Mouse (Mus musculus) kidney, postnatal 4 days (tissue): ENCODE data around the gene Polr3a.

ENCODE experiments used
- DNase-seq, 2 experiments: peaks; one replicate each; pipeline ENCODE4 v3.0.0; 2021; ENCODE audit warnings: mixed read lengths in 2 of 2

Polr3a gene

DNA sequence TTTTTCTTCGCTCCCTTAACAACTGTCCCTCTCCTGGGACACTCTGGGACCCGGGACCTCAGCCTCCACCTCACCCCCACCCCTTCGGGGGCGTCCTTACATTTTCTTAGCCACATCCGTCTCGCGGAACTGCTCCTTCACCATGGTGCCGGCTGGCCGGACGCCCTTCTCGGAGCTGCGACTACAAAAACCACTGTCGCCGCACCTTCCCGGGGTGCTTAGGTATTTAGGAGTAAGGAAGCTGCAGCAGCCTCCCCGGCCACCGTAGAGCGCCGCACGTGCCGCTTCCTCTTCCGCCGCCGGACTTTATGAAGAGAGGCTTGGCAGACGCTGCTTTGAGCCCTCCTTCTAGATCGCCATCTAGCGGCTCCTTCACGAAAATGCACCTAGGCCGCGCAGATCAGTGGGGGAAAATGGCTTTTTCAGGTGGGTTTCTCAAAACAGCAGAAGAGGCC is at the start of gene Polr3a, which contains the start of gene Rps24:
Gene Polr3a (minus strand): TSS at position 286 of the 455 bp plus-strand sequence.
Gene Rps24 (plus strand): TSS at position 353 of the 455 bp plus-strand sequence.
- peak; percentile 92 to 95 for DNase-seq

DNA sequence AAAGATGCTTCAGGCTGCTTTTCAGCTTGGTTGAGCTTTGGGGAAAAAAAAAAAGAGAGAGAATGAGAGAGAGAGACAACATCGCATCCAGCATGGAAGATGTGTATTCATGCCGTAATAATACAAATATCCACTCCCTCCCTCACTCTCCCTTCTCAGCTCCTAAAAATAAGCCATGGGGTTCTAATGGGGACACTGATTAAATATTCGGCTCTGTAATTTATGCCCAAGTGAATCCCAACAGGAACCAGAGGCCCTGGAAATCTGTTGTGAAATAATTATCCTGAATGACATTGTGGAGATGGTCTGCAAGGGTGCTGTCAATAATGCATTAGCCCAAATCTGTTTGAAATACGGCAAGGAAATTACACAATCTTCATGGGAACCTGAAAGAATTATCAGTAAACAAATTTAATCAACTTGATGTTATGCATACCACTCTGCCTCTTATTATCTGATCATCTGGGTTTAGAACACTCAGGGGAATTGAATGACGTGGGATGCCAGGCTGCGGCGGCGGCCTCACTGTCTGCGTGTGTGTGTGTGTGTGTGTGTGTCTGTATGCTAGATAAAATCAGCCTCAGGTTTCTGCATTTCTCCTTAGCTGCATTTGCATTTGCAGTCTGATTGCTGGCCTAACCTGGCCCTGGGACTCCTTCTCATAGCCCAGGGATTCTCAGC is 48.1 kb upstream of the Polr3a start:
- no peak for DNase-seq

- DNase-seq, result peak; percentile 25 to 35
Observed at GRCm38 (mm10) chr14:24530228-24530627, 43.4 kb upstream of the Polr3a start.

DNA sequence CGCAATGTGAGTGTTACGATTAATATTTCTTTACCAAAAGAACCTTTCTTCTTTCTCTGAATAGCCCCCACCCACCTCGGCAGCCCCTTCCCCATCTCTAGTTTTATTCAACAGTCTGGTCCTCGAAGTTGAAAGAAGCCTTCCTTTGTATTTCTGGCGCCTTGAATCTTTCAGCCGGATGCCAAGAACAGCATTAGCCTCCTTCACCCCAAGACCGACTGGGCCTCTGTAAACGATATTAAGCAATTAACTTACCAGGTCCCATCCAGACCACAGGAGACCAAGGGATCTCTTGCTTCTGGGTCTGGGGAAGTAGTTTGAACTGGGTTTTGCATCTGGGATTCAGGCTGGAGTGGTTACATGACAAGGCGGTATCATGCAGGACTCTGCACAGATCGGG is 39.6 kb upstream of the Polr3a start:
- no peak for DNase-seq

DNA sequence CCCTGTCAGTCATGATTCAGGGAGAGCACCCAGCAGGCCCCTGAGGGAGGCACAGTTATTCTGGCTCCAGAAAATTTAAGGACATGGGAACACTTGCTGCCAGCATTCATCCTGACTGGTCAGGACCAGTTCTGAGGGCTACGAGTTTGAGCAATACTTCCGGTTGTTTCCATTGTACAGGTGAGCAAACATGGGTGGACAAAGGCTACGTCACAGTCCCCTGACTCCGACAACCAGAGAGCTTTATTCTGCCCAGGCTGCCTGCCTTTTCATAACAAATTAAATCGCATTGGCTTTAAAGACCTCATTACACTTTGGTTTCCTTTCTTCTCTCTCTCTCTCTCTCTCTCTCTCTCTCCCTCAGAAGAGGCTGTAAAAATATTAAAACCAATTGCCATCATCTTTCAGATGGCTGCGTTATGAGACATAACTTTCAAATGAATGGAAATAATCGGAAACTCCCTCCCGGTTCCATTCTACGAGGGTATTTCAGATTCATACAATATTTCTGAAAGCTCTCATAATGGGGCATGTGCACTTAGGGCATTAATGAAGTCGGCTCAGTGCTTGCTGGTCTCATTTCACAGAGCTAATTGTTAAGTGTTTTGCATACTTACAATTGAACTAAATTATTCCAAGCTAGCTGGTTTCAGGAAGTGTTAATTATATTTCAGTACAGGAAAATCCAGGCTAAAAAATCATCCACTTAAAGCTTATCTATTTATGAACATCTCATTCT is 39.0 kb upstream of the Polr3a start:
- no peak for DNase-seq

DNA sequence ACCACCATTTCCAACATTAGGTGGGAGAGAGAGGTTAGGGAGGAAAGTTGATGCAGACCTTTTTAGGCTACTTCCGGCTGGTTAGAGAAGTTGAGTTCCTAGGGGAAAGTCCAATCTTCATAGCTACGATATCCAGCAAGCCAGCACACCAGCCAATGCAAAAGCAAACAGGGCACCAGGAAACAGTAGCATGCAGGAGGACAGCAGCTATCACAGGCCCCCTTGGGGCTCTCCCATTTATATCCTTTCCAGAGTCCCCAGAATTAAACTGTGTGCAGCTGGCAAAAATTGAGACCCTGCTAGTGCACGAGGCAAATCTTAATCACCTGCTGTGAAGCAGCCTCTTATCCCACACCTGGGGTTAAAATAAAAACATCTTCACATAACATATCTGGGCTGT is 38.3 kb upstream of the Polr3a start:
- DNase-seq, result no peak

GRCm38 (mm10) chr14:24521597-24521996 is 34.7 kb upstream of the Polr3a start:
- no peak for DNase-seq

GRCm38 (mm10) chr14:24512527-24513161 is 25.8 kb upstream of the Polr3a start:
- DNase-seq, result no peak

DNA sequence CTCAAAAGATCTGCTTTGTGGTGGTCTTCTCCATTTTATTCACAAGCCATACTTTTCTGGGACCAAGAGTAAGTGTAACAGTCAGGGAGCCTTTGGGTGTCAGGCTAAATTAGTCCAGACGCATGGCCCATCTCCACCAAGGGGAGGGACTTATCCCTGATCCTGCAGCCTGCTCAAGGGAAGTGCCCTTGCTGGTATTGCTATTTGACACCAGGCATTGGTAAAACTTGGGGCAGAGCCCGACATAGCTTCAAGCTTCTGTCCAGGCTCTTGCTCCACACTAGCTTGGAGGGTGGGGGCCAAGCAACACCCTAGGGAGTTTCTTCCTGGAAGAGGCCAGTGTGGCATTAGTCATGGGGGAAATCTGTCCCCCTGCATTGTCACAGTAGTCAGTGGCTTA is 23.8 kb upstream of the Polr3a start:
- DNase-seq, result no peak

DNA sequence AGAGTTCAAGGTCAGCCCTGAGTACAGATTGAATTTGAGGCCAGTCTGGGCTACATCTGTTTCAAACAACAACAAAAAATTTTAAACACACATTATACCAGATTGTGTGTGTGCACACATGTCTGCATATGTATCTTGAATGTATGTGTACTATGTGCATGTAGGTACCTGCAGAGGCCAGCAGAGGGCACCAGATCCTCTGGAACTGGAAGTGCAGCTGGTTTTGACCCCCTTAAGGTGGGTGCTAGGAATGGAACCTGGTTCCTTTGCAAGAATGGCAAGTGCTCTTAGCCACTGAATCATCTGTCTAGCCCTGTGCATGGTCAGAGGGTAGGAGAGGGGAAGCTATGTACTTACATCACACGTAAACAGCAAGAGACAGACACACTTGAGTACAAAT is 23.4 kb upstream of the Polr3a start:
- DNase-seq, result no peak

DNA sequence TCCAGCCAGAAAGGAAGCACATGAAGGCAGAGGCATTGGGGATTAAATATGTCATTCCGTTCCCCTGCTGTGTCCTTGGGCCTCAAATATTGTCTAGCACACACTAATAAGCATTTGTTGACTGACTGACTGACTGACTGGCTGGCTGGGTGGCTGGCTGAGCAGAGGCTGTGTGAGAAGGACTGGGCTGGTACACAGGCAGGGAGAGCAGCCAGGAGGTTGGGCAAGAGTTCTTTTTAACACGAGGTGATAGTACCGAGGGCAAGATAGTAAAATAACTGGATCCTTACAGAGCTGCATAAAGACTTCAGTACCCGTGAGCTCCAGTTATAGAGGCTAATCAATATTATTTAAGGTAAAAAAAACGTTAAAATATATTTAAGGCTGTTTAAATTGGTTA is 22.7 kb upstream of the Polr3a start:
- DNase-seq, result no peak

DNA sequence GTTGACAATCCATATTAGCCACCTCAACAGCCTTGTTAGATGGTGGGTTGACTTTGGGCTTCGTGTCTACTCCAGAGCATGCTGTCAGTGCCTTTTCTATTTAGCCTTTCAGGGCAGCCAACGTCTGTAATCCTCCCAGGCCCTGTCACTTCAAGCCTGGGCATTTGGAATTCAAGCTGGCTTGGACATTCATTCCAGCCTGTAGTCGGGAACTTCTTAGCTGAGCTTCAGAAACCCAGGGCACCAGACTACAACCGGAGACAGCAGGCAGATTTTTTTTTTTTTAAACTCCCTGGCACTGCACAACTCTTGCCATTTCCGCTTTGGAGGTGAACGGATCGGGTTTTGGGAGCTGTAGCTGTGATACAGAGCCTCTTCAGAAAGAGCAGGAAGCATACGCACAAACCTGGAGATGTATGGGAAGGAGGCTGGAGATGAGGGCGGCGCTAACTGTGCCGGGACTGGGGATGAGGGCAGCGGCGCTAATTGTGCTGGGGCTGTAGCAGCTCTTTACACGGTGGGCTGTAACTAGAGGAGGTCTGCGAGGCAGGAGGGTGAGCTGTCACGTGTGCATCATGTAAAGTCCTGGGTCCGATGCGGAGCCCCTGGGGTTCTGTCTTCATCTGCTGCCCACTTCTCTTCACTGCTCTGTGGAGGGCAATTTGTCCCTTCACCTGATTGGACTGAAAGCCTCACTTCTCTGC is 21.4 kb upstream of the Polr3a start:
- DNase-seq, result peak in 1 of 2 experiments; percentile 35

DNA sequence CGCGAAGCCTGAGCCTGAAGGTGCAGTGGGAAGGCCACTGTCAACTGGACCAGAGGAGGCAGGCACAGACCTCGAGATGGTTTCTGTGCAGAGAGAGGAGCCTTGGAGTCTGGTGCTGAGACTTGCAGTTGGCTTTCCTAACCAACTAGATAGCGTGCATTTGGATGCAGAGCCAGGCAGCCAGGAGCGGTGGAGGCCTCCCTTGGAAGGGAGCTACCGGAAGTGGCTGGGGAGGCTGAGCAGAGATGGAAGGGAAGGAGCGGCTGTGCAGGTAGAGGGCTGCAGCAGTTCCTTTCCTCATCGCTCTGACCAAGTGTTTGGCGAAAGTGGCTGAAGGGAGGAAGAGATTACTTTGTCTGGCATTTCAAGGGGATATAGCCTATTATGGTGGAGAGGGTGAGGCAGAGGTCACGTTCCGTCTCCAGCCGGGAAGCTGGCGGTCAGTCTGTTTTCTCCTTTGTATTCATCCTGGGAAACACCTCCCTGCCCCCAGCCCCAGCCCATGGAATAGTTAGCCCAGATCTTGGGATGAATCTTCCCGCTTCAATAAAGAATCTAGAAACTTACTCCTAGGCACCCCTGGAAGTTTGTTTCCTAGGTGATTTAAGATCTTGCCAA is 20.7 kb upstream of the Polr3a start:
- DNase-seq, result peak in 1 of 2 experiments; percentile 37

DNA sequence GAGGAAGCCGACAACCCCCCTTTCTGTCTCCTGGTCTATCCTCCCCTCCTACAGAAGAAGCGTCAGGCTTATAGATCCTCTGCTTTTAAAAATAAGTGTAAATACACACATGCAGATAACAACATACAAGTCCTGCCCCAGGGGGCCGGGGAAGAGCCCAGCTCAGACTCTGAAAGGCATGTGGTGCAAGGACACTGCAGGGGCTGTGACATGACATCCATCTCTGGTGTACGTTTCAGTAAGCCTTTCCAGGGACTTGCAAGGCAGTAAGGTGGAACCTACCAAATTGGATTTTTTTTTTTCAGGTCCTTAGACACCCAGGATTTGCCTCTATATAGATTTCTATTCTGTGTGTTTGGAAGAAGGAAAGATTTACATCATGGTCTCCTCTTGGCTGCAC is 14.4 kb upstream of the Polr3a start:
- no peak for DNase-seq

GRCm38 (mm10) chr14:24500845-24501186 is 14.0 kb upstream of the Polr3a start:
- DNase-seq, result no peak

GRCm38 (mm10) chr14:24500091-24500844 is 13.4 kb upstream of the Polr3a start:
- DNase-seq, result peak; percentile 91

GRCm38 (mm10) chr14:24499478-24499877 is 12.6 kb upstream of the Polr3a start:
- DNase-seq, result no peak

- no peak for DNase-seq
Observed at GRCm38 (mm10) chr14:24498561-24499255, 11.8 kb upstream of the Polr3a start.

DNA sequence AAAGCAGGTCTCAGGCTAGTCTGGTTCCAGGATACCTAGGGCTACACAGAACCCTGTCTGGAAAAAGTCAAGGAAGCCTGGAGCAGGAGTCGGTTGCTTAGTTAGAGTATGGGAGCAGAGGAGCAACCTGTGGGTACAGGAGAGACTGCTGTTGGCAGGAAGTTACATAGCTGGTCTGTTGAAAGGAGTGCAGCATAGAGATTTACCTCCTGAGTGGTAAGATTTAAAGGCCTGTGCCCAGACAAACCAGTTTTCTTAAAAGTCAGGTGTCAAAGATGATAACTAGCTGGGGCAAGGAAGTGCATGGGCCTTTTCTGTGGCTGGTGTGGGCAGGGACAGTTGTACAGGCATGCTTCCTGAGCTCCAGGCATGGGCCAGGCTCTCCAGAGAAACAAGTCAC is 10.6 kb upstream of the Polr3a start:
- no peak for DNase-seq

GRCm38 (mm10) chr14:24496507-24496906 is 9.6 kb upstream of the Polr3a start:
- DNase-seq, result no peak

- no peak for DNase-seq
Observed at GRCm38 (mm10) chr14:24493256-24493655, 6.4 kb upstream of the Polr3a start.
